Mouse (Mus musculus) right cerebral cortex, adult 18-20 months (tissue): ENCODE measurements around the gene Folr2.

Experiments used
- DNase-seq: peaks from one replicate; pipeline ENCODE4 v3.0.0; 2022; ENCODE audit warnings: mixed read lengths

Folr2 gene

GRCm38 (mm10) chr7:101866491-101867265, 9.7 kb upstream of the Folr2 start:
- DNase-seq: no peak

- DNase-seq: no peak
Measured at GRCm38 (mm10) chr7:101863415-101863814, 6.4 kb upstream of the Folr2 start, which contains the start of gene Anapc15. Gene Anapc15 (plus strand): TSS chr7:101863715.

- DNase-seq: no peak
Measured at GRCm38 (mm10) chr7:101862291-101862690, 5.3 kb upstream of the Folr2 start.

- DNase-seq: no peak
Measured at GRCm38 (mm10) chr7:101860978-101861377, 4.0 kb upstream of the Folr2 start.

- DNase-seq: no peak
Measured at GRCm38 (mm10) chr7:101858362-101858761, 1.4 kb upstream of the Folr2 start.

- no peak for DNase-seq
Measured at GRCm38 (mm10) chr7:101853816-101854215, 3.2 kb downstream of the Folr2 start.

- DNase-seq: no peak
Measured at GRCm38 (mm10) chr7:101852846-101853245, 4.1 kb downstream of the Folr2 start.

- no peak for DNase-seq
Measured at GRCm38 (mm10) chr7:101851689-101852088, 5.3 kb downstream of the Folr2 start.

- no peak for DNase-seq
Measured at GRCm38 (mm10) chr7:101847934-101848333, 9.1 kb downstream of the Folr2 start.

- DNase-seq: no peak
Measured at GRCm38 (mm10) chr7:101844186-101844585, 12.8 kb downstream of the Folr2 start.

- peak; percentile 87 for DNase-seq
Measured at GRCm38 (mm10) chr7:101837606-101838471, 19.2 kb downstream of the Folr2 start, which contains the start of gene Inppl1. Gene Inppl1 (minus strand): TSS chr7:101838229.

GRCm38 (mm10) chr7:101837154-101837605, 19.8 kb downstream of the Folr2 start:
- DNase-seq: no peak

GRCm38 (mm10) chr7:101836271-101837153, 20.5 kb downstream of the Folr2 start:
- peak; percentile 38 for DNase-seq

GRCm38 (mm10) chr7:101835457-101836109, 21.4 kb downstream of the Folr2 start:
- DNase-seq: no peak

- no peak for DNase-seq
Measured at GRCm38 (mm10) chr7:101834903-101835302, 22.1 kb downstream of the Folr2 start.

- no peak for DNase-seq
Measured at GRCm38 (mm10) chr7:101833916-101834584, 22.9 kb downstream of the Folr2 start.

GRCm38 (mm10) chr7:101833352-101833751, 23.6 kb downstream of the Folr2 start:
- DNase-seq: no peak

GRCm38 (mm10) chr7:101832372-101832771, 24.6 kb downstream of the Folr2 start:
- DNase-seq: no peak

- no peak for DNase-seq
Measured at GRCm38 (mm10) chr7:101831437-101831836, 25.6 kb downstream of the Folr2 start.

GRCm38 (mm10) chr7:101830373-101830772, 26.6 kb downstream of the Folr2 start:
- no peak for DNase-seq
